Mouse (Mus musculus): ENCODE data around the gene Stk4. TPM values are rescaled to one million over a fixed set of nuclear protein-coding genes. Genes with fewer than 3 reads are reported as not detected.

Gene Stk4
- polyA plus RNA-seq, 2 experiments = 16.1 to 23.2 TPM

- WGBS = 90% methylated on average over 7 of the region's 7 CpGs
- ATAC-seq (ENCODE audit: low FRiP score, low read depth) (no peak), DNase-seq (ENCODE audit: low spot score) (no peak)
- Histone ChIP-seq H3K27me3 (ENCODE audit: control insufficient read depth, insufficient read depth, low read length) (no peaks in the 10 kb centered on the region), H3K4me3 (replicated peaks; ENCODE audit: low read length) (no peak overlapping the region), H3K36me3 (ENCODE audit: control insufficient read depth, insufficient read depth, low read length) (peaks cover 87% of the 10 kb centered on the region), H3K4me2 (replicated peaks; ENCODE audit: low read depth, low read length, severe bottlenecking) (no peak overlapping the region), H3K27ac (replicated peaks; ENCODE audit: low read depth, low read length) (no peak overlapping the region), H3K4me1 (ENCODE audit: control insufficient read depth, insufficient read depth, low read length) (no peaks in the 10 kb centered on the region), H3K9me3 (ENCODE audit: control insufficient read depth, low read length) (no peaks in the 10 kb centered on the region), H3K9ac (ENCODE audit: low read depth, low read length, severe bottlenecking) (no peak overlapping the region)
- TF ChIP-seq POLR2A (IDR thresholded peaks at IDR 0.05; ENCODE audit: borderline replicate concordance, extremely low read depth, insufficient read depth, insufficient read length) = no peak
These were observed 14.2 kb downstream of the Stk4 start for GRCm38 (mm10) chr2:164084342-164084700.

- no peak overlapping the region for H3K9ac ChIP-seq (ENCODE audit: low read depth, low read length, severe bottlenecking)
- H3K36me3 ChIP-seq (ENCODE audit: control insufficient read depth, insufficient read depth, low read length) = peaks cover 67% of the 10 kb centered on the region
- H3K4me3 ChIP-seq (replicated peaks; ENCODE audit: low read length) = no peak overlapping the region
These were observed 17.4 kb downstream of the Stk4 start for GRCm38 (mm10) chr2:164087416-164088017.

GRCm38 (mm10) chr2:164089508-164089907 is 19.4 kb downstream of the Stk4 start:
- Histone ChIP-seq H3K36me3 (ENCODE audit: control insufficient read depth, insufficient read depth, low read length) (peaks cover 54% of the 10 kb centered on the region), H3K27ac (replicated peaks; ENCODE audit: low read depth, low read length) (no peak overlapping the region), H3K9me3 (ENCODE audit: control insufficient read depth, low read length) (no peaks in the 10 kb centered on the region), H3K9ac (ENCODE audit: low read depth, low read length, severe bottlenecking) (no peak overlapping the region), H3K27me3 (ENCODE audit: control insufficient read depth, insufficient read depth, low read length) (no peaks in the 10 kb centered on the region), H3K4me1 (ENCODE audit: control insufficient read depth, insufficient read depth, low read length) (no peaks in the 10 kb centered on the region), H3K4me3 (replicated peaks; ENCODE audit: low read length) (no peak overlapping the region), H3K4me2 (replicated peaks; ENCODE audit: low read depth, low read length, severe bottlenecking) (no peak overlapping the region)
- DNase-seq (ENCODE audit: low spot score) (no peak), ATAC-seq (ENCODE audit: low FRiP score, low read depth) (no peak)
- 91% methylated on average over 4 of the region's 4 CpGs for WGBS
- no peak for TF ChIP-seq POLR2A (IDR thresholded peaks at IDR 0.05; ENCODE audit: borderline replicate concordance, extremely low read depth, insufficient read depth, insufficient read length)

More at GRCm38 (mm10) chr2:164087416-164088017, 17.4 kb downstream of the Stk4 start:
- H3K4me1 ChIP-seq (ENCODE audit: control insufficient read depth, insufficient read depth, low read length) = no peaks in the 10 kb centered on the region
- no peak overlapping the region for H3K4me2 ChIP-seq (replicated peaks; ENCODE audit: low read depth, low read length, severe bottlenecking)
- DNase-seq (ENCODE audit: low spot score) (no peak), ATAC-seq (ENCODE audit: low FRiP score, low read depth) (no peak)
- WGBS = 90% methylated on average over 6 of the region's 6 CpGs
- no peaks in the 10 kb centered on the region for H3K9me3 ChIP-seq (ENCODE audit: control insufficient read depth, low read length)
- TF ChIP-seq POLR2A (IDR thresholded peaks at IDR 0.05; ENCODE audit: borderline replicate concordance, extremely low read depth, insufficient read depth, insufficient read length) = no peak
- H3K27me3 ChIP-seq (ENCODE audit: control insufficient read depth, insufficient read depth, low read length) = no peaks in the 10 kb centered on the region
- no peak overlapping the region for H3K27ac ChIP-seq (replicated peaks; ENCODE audit: low read depth, low read length)

GRCm38 (mm10) chr2:164094152-164094551 is 24.0 kb downstream of the Stk4 start:
- H3K36me3 ChIP-seq (ENCODE audit: control insufficient read depth, insufficient read depth, low read length) = peaks cover 44% of the 10 kb centered on the region
- no peak for TF ChIP-seq POLR2A (IDR thresholded peaks at IDR 0.05; ENCODE audit: borderline replicate concordance, extremely low read depth, insufficient read depth, insufficient read length)
- DNase-seq (ENCODE audit: low spot score) = no peak
- no peaks in the 10 kb centered on the region for H3K9me3 ChIP-seq (ENCODE audit: control insufficient read depth, low read length)
- H3K27ac ChIP-seq (replicated peaks; ENCODE audit: low read depth, low read length) = no peak overlapping the region
- no peak for ATAC-seq (ENCODE audit: low FRiP score, low read depth)
- H3K4me1 ChIP-seq (ENCODE audit: control insufficient read depth, insufficient read depth, low read length) = no peaks in the 10 kb centered on the region
- H3K9ac ChIP-seq (ENCODE audit: low read depth, low read length, severe bottlenecking) = no peak overlapping the region
- no peak overlapping the region for H3K4me3 ChIP-seq (replicated peaks; ENCODE audit: low read length)
- H3K27me3 ChIP-seq (ENCODE audit: control insufficient read depth, insufficient read depth, low read length) = no peaks in the 10 kb centered on the region
- H3K4me2 ChIP-seq (replicated peaks; ENCODE audit: low read depth, low read length, severe bottlenecking) = no peak overlapping the region
- WGBS = 78% methylated on average over 7 of the region's 7 CpGs

GRCm38 (mm10) chr2:164098603-164099250 is 28.6 kb downstream of the Stk4 start:
- DNase-seq (ENCODE audit: low spot score) (no peak), ATAC-seq (ENCODE audit: low FRiP score, low read depth) (no peak)
- Histone ChIP-seq H3K27me3 (ENCODE audit: control insufficient read depth, insufficient read depth, low read length) (no peaks in the 10 kb centered on the region), H3K36me3 (ENCODE audit: control insufficient read depth, insufficient read depth, low read length) (peaks cover 58% of the 10 kb centered on the region), H3K9me3 (ENCODE audit: control insufficient read depth, low read length) (no peaks in the 10 kb centered on the region), H3K4me1 (ENCODE audit: control insufficient read depth, insufficient read depth, low read length) (no peaks in the 10 kb centered on the region), H3K4me3 (replicated peaks; ENCODE audit: low read length) (no peak overlapping the region), H3K27ac (replicated peaks; ENCODE audit: low read depth, low read length) (no peak overlapping the region), H3K4me2 (replicated peaks; ENCODE audit: low read depth, low read length, severe bottlenecking) (no peak overlapping the region), H3K9ac (ENCODE audit: low read depth, low read length, severe bottlenecking) (no peak overlapping the region)
- WGBS = 93% methylated on average over 11 of the region's 11 CpGs
- no peak for TF ChIP-seq POLR2A (IDR thresholded peaks at IDR 0.05; ENCODE audit: borderline replicate concordance, extremely low read depth, insufficient read depth, insufficient read length)
